Mouse (Mus musculus) embryo, embryonic 11 days (tissue): ENCODE data around the gene Olfr315.
"Not testable (repeated sequence)": the region's sequence is repeated elsewhere in the genome, so short reads cannot be mapped to it uniquely, and the experiment has no call there.

Experiments
- DNase-seq: peaks from one replicate; pipeline ENCODE4 v3.0.0-alpha.2; 2015

Olfr315 gene

DNA sequence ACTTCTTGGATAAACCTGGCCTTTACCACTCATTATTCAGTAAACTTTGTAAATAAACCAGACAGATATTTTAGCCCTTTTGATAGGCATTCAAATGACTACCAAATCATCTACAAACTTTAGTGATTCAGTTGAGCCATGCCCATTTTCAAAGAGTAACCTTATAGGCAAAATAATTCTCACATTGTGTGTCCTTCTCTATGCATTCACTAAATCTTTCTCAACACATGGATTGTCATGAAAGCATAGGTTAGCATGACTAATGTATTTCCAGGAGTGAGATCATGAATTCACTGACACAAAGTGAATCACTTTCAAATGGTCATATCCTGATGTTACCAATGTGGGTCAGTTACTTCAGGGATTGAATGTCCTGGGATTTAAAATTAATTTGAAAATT, at the start of gene Olfr315:
TSS of gene Olfr315 (plus strand) at position 301 of the 400 bp plus-strand sequence.
- no peak for DNase-seq

DNA sequence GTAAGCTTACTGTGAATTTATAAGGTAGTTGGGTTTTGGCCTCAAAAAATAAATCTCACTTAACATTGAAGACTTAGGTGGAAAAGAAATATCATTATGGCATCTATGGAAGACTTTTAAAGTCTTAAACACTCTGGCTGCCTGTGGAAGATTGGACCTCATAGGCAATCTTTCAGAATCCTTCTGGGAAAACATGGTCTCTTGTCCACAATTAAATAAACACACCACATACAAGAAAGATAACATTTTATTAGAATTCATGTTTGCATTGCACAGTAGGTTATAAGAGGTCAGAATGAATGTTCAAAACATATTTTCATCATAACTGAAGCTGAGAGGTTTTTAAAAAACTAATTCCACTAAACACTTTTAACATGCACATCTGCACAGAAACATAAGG, 49.1 kb upstream of the Olfr315 start, which contains the start of gene Olfr318:
TSS of gene Olfr318 (minus strand) at position 101 of the 400 bp plus-strand sequence.
- no peak for DNase-seq

DNA sequence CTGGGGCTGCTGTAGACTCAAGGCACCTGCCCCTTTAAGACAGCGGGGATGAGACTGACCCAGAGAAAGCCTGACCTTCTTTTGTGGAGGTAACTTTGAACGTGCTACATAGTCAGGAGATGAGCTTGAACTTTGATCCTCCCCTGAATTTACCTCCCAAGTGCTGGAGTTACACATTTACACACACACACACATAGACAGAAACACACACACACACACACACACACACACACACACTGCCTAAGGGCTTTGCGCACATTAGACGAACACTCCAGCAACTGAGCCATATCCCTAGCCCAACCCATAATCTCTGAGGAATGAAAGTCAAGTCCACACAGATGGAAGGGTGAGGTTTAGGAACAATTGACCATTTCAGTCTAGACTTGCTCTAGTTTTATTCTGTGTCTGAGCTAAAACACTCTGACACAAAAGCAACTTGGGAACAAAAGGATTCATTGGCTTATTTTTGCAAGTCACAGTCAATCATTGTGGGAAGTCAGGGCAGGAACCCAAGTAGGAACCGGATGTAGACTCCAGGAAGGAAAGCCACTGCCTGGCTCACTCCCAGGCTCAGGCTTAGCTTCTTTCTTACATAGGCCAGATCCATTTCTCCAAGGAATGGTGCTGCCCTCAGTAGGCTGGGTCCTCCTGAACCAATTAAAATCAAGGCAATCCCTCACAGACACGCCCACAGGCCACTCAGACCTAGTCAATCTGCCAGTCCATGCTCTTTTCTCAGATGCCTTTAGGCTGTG, 44.9 kb upstream of the Olfr315 start:
- DNase-seq: not testable (repeated sequence)

DNA sequence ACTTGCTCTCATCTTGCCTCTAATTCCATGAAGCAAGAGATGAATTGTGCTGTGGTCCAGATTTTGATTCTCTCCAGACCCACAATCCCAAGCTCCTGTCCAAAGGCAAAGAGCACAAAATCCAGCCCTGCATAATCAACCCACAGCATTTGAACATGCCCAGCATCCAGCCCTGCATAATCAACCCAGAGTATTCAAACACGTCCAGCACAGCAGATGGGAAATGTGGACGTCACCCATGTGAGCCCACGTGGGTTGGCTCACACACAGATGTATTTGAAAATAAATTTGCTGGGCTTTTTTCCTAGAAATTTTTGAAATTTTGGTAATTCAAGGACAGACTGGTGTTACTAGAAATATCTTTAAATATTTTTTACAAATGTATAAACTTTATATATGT, 39.6 kb upstream of the Olfr315 start:
- peak; percentile 7 for DNase-seq

DNA sequence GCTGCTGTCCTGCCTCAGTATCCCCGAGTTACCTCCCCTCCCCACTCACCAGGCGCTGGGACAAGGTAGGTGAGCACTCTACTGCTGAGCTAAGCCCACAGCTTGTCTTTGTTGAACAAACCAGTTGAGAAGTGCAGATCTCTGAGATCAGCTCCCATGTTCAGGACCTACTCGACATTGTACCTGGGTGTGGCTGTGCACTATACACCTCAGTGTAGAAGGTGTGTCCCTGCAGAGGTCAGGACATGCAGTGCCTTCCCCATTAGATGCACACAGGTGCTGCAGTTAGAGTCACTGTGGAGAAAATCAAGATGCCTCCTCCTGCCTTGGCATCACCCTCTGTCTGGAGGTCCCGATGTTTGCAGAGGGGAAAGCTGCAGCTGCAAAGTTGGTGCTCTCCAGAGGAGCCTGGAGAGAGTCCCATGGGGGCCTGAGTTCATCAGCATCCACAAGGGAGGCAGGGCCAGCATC, 34.2 kb upstream of the Olfr315 start, which contains the start of gene Olfr317:
TSS of gene Olfr317 (minus strand) at position 421 of the 471 bp plus-strand sequence.
- DNase-seq: no peak

DNA sequence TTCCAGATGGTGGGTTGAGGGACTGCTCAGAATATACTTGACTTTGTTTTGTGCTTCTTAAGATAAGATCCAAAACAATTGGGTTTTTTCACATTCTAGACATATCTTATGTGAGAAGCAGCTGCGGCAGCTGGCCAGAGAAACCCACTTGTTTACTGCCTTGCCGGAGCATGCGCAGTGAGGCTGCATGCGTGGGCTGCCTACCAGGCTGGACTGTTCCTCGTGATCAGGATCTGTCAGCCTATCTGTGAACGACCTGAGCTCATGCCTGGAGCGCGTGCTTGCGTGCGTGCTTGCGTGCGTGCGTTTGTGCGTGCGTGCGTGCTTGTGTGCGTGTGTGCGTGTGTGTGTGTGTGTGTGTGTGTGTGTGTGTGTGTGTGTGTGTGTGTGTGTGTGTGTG, 21.9 kb upstream of the Olfr315 start:
- not testable (repeated sequence) for DNase-seq

DNA sequence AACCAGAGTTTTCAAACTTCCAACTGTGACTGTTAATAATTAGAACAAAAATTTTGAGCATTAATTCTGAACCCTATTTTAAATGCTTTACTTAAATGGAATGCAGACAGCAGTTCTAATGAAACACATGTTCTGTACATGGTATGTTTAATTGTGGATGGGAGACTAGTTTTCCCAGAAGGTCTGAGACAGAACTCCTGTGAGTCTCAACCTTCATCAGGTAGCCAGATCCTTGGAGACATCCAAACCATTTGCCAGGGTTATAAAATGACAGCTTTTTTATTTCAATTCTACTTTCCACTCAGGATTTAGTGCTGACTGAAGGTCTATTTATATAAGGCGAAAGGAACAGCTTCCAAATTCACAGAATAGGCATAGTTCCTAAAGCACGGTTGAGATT, 20.6 kb upstream of the Olfr315 start, which contains the start of gene Olfr316:
TSS of gene Olfr316 (plus strand) at position 301 of the 400 bp plus-strand sequence.
- DNase-seq: no peak

DNA sequence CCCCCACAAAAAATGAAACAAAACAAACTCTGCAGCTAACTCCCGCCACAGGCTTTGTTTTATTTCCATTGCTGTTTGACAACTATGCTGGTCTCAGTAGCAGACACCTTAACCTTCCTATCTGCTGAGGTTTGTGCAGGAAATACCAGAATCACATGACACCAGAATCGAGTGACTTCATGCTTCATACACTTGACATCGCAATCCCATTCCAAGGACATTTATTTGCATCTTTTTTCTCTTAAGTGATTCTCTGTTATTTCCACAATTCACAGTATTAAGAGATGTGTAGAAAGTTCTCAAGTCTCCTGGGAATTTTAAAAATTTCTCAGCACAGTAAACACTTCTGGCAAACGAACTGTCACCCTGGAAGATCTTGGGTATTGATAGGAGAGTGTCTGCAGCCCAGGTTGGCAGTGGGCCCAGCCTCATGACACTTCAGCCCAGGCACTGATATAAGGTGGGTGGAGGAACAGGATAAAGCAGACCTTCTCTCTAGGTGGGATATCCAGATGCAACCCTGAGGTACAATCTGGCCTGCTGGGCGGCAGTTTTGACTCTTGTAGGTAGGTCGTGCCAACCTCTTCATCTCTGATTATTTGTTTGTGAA, 9.6 kb downstream of the Olfr315 start, which contains the start of gene Olfr314:
TSS of gene Olfr314 (plus strand) at position 473 of the 610 bp plus-strand sequence.
- no peak for DNase-seq

DNA sequence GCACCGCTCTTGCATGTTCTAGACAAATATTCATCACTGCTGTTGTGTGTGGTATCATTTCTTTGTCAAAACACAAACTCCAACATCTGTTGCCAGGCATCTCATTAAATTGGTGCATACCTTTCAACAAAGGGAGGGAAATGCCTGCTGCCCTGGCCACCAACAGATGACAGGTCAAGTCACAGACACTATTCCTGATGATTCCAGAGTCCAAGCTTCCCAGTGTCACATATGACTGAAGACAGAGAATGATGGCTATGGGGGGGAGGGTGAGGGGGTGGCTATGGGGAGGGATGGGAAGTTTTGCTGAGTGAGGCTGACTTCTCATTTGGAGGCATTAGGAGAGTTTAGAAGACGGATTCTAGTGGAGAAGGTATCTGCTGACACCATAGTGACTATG, 11.2 kb downstream of the Olfr315 start:
- DNase-seq: no peak

DNA sequence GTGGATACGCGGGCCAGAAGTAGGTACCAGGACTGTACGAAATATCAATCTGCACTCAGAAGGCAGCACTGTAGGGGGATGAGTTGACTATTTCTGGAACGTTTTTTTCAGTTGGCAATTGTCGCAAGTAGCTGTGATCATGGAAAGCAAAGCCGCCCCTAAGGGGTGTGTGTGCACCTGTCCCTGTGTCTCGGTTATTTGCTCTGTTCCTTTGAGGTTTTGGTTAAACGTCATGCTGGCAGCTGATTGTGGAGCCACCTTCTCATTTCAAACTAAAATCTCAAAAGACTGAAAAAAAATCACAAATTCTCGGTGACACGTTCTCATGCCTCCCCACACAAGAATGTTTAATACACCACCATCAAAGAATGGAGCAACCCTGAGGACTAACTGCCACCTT, 14.7 kb downstream of the Olfr315 start:
- no peak for DNase-seq

DNA sequence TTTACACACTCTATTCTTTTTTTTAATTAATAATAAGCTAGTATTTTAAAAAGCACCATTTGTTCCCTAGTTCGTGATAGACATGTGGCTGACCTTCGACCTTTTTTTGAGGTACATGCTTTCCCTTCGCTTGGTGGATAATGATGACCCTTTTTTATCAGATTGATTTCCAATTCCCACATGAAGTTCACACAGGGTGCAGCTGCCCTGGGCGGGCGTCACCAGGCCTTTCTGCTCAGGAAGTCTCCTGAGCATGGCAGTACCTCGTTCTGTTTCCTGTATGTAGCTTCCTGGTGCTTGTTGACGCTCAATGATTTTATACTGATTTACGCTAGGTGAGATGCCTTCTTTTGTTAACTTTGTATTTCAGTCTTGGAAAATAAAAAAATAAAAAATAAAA, 15.4 kb downstream of the Olfr315 start:
- no peak for DNase-seq

DNA sequence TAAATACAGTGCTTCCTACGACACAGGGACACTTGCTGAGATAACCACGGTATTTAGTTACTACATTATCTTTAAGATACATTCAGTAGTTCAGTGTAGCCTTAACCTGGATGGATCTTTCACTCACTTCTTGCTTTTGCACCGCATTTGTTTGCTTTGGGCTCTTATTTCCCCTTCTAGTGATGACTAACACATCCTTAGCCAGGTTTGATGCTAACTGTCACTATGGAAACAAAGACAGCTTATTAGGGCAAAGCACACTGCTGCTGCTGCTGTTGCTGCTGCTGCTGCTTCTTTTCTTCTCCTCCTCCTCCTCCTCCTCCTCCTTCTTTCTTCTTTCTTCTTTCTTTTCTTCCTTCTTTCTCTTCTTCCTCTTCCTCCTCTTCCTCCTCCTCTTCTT, 16.5 kb downstream of the Olfr315 start:
- no peak for DNase-seq

DNA sequence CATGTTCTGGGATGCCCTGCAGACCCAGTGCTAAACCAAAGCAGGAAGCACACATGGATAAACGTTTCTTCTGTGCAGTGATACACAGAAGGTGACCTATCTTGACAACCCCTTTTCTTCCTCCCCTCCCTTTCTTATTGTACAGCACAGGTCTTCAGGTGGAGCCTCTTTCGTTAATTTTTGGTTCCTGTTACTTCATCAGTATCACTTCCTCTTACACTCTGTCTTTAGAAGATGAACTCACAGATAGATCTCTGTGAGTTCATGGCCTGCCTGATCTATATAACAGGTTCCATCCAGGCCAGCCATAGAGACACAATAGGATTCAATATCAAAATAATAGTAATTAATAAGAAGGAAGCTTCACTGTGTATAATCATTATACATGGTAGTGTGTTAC, 17.1 kb downstream of the Olfr315 start:
- no peak for DNase-seq

DNA sequence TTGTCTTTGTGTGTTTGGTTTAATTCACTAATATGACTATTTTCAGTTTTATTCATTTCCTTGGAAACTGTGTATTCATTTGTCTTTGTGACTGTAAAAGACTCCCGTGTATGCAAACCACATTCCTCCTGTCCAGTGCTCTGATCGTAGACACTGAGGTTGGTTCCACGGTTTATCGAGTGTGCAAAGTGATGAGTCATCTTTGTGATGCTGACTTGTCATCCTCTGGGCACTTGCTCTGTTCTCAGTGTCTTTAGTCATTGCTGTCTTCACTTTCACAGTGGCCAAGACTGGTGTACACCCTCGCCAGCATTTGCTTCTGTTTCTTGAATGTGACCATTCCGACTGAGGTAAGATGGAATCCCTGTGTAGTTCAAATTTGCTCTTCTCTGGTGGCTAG, 17.7 kb downstream of the Olfr315 start:
- DNase-seq: no peak

DNA sequence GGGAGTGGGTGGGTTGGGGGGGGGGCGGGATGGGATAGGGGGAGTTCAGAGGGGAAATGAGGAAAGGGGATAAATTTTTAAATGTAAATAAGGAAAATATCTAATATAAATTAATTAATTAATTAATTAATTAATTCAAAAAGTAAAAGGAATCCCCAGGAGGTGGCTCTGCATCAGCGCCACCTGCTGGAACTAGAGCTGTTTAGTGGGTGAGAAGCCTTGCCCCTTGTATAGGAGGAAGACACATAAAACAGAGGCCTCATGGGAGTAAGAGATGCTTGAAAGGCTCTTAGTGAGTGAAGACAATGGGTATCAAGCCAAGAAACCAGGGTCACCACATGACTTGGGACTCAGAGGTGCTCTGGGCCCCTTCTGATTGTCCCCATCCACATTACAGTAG, 22.9 kb downstream of the Olfr315 start:
- no peak for DNase-seq

DNA sequence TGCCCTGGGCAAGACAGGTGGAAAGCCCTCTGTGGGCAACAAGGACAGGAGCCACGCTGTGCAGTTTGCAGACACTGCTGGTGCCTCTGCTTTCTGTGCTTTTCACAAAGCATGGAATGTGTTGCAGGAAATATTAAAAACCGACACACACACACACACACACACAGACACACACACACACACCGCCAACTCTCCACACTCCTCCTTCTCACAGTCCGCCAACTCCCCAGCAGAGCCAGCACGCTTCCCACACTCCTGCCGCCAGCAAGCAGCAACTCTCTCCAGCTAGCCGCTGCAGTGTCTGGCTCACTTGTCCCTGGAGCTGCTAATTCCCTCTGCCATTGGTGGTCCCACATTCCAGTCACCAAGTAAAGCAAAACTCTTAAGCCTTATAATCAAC, 23.9 kb downstream of the Olfr315 start:
- DNase-seq: no peak

DNA sequence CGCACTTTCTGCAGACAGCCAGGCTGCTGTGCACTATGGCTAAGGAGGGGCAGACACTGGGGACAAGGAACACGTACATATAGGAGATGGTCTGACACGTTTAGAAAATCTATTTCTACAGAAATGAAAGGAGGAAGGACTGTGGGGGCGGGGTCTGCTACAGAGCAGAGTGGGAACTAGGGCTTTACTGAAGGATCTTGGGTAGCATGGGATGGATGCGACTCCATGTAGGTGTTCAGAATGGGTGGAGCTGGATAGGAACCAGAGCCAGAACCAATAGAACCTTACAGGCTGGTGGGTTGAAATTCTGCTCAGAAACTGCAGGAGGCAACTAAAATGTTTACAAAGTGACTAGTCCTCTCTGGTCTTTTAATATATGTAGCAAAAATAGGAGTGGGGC, 26.8 kb downstream of the Olfr315 start:
- no peak for DNase-seq

DNA sequence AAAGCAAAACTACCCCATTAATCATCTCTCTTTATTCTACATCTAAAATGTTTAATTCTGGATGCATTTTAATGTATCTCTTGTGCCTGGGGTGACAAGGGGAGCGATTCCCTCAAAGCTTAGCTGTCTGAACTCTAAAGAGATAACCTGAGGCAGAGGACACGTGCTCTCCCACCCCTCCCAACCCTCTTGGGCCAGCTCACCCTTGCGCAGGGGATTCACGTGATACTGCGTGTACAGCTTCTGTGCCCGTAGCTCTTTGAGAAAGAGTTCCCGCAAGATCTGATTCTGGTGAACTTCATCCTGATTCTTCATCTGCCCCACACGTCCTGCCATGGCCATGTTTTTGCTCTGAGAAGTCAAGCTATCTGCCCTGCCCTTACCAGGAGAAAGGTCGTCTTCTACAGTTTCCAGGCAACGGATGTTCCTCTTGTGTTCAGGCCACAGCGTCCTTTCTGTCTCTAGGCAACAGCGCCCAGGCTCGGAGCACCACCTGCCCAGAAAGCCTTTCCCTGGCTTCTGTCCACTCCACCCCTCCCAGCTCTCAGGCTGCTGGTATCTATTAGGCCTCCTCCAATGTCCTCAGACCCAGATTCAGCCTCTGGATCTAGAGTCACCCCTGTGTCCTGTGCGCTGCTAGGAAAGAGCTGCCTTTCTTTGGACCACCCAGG, 28.7 kb downstream of the Olfr315 start, which contains the start of gene Fam183b:
TSS of gene Fam183b (minus strand) at position 403 of the 671 bp plus-strand sequence.
- DNase-seq: peak; percentile 69

DNA sequence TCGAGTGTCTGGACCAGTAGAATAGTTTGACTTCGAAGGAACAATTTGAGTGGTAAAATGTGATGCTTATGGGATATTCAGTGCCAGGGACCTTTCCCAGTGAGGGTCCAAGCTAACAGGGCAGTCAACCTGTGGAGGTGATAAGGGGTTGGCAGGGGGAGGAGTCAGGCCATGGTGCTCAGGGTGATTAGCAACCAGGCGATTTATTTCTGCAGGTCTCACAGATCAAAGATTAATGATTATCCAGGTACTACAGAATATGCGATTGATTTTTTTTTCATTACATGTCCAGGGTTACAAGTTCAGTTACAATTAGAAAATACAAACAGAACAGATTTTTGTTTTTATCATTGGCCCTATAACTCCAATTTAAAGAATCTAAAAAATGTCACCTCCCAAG, 30.9 kb downstream of the Olfr315 start:
- no peak for DNase-seq

DNA sequence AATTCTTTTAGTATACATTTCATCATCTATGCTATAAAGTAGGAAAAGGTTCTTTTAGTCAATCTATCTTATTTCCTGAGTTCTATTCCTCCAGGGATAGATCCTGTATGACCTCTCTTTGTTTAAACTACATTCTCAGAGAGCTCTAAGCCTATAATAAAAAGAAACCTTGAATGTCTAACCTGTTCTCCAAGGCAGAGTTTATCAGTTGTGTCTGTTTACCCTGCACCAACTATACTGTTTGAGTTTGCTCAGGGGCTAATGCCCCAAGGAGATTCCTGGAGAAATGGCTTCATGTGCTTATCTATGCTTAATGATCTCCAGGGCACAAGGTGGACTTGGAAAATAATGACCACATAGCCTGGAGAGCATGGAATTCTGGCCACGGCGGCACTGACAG, 31.4 kb downstream of the Olfr315 start:
- DNase-seq: no peak

DNA sequence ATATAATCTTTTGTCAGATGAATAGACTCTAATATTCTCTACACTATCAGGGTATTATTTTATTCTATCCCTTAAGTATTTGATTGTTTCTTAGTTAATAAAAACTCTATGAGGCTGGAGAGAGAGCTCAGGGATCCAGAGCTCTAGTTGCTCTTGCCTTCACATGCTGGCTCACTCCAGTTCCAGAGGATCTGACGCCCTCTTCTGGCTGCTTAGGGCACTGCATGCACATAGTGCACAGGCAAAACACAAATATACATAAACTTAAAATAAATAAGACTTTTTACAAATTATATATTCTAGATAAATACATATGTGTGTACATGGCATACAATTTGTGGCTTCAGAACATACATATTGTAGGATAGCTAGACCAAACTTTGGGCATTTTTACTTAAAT, 39.0 kb downstream of the Olfr315 start:
- no peak for DNase-seq

DNA sequence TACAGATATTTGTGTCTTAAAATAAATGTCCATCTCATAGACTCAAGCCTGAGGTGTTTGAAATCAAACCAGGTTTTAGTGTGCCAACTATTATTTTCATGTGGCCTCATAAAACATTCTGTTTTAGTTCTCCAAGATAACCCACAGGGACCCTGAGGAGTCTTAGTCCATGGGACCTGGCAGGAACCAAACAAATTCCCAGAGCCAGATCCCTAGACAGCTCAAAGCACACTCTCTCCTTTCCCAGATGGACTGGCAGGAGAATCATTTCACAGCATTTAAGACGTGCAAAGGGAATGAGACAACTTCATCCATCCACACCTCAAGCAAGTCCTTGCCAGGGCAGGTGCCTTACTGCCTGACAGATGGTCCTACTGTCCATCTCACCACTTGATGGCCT, 41.7 kb downstream of the Olfr315 start, which contains the start of gene Olfr313:
TSS of gene Olfr313 (plus strand) at position 301 of the 400 bp plus-strand sequence.
- not testable (repeated sequence) for DNase-seq

DNA sequence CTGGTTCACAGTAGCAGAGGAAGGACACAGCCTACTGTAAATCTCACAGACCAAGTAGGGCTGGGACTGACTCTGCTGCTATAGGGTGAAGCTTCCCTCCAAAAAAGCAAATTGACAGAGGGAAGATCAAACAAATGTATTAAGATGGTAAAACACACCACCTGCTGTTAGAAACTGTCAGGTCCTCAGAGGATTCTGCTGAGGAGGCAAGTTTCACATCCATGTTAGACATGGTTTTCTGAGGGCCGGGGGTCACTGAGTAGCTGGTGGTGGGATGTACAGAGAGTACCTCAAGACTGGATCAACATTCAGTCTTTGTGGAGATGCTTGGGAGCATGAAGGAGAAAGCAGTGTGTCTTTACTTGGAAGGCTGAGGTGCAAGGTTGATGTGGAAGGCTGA, 42.7 kb downstream of the Olfr315 start:
- no peak for DNase-seq
